Mouse (Mus musculus) erythroblast, embryonic 14.5 days (primary cell): ENCODE measurements around the gene Hip1r.

Experiments used
- GATA1 ChIP-seq: IDR thresholded peaks from 2 replicates; pipeline ENCODE4 v1.6.1; 2012; ENCODE audit warnings: low read length, inconsistent platforms, mixed read lengths
- TAL1 ChIP-seq: IDR thresholded peaks from 3 replicates; pipeline ENCODE4 v1.6.1; 2012; ENCODE audit warnings: low read length, inconsistent platforms, mixed read lengths

GRCm38 (mm10) chr5:123992794-123993193 lies 19.4 kb downstream of the Hip1r start:
- no peak for TF ChIP-seq GATA1
- TF ChIP-seq TAL1 = no peak
